Mouse (Mus musculus) brown adipose tissue, adult 24 weeks (tissue): ENCODE measurements around the gene Pex11a. TPM values are rescaled to one million over a fixed set of nuclear protein-coding genes. Genes with fewer than 3 reads are reported as not detected.

Experiments
- H3K27ac ChIP-seq: fragments of 200-500 bp; replicated peaks from 2 replicates; pipeline ENCODE4 v1.5.1; 2012; ENCODE audit warnings: low read depth, mild to moderate bottlenecking, low read length
- H3K4me1 ChIP-seq: fragments of 200-500 bp; 2 replicates; pipeline ENCODE4 v1.6.1; 2012; ENCODE audit warnings: low read length, mixed read lengths; ENCODE audit not compliant: control insufficient read depth, insufficient read depth, insufficient read length
- H3K4me3 ChIP-seq: fragments of 200-500 bp; 2 replicates; pipeline ENCODE4 v1.5.1; 2012; ENCODE audit warnings: low read depth, mild to moderate bottlenecking, low read length, moderate library complexity; ENCODE audit not compliant: insufficient read depth
- polyA plus RNA-seq: library from polyadenylated mRNA; stranded (reverse); fragments of >200 nt; gene quantifications from 2 replicates; pipeline ENCODE4 v1.2.4, GENCODE M21; 2012; ENCODE audit not compliant: missing spikeins, insufficient read depth, insufficient read length

Pex11a gene
- polyA plus RNA-seq, 1 experiment = 78.9 TPM

- 0 out of 2 replicates have a peak overlapping the region, but pooled peaks have one; percentile 58 for H3K27ac ChIP-seq
- peaks cover 6% of the 10 kb centered on the region for H3K4me1 ChIP-seq
- H3K4me3 ChIP-seq = no peak overlapping the region
Observed at GRCm38 (mm10) chr7:79756334-79756733, 13.4 kb upstream of the Pex11a start.

GRCm38 (mm10) chr7:79749511-79749910, 6.6 kb upstream of the Pex11a start:
- Histone ChIP-seq H3K4me1 (no peaks in the 10 kb centered on the region), H3K4me3 (no peak overlapping the region), H3K27ac (no peak overlapping the region)

- Histone ChIP-seq H3K4me1 (0 out of 2 replicates have a peak, but pooled peaks cover 3% of the 10 kb centered on the region), H3K27ac (no peak overlapping the region), H3K4me3 (no peak overlapping the region)
Observed at GRCm38 (mm10) chr7:79747659-79748058, 4.7 kb upstream of the Pex11a start.

- Histone ChIP-seq H3K4me3 (no peak overlapping the region), H3K4me1 (peaks cover 9% of the 10 kb centered on the region), H3K27ac (no peak overlapping the region)
Observed at GRCm38 (mm10) chr7:79744585-79744984, 1.7 kb upstream of the Pex11a start.

GRCm38 (mm10) chr7:79744051-79744450, 1.1 kb upstream of the Pex11a start:
- Histone ChIP-seq H3K27ac (no peak overlapping the region), H3K4me1 (peaks cover 12% of the 10 kb centered on the region), H3K4me3 (no peak overlapping the region)

GRCm38 (mm10) chr7:79742277-79742658, 663 bp downstream of the Pex11a start:
- peak overlapping the region; percentile 74 for H3K4me3 ChIP-seq
- H3K4me1 ChIP-seq = peaks cover 24% of the 10 kb centered on the region
- H3K27ac ChIP-seq = peak overlapping the region; percentile 95

- Histone ChIP-seq H3K4me3 (0 out of 2 replicates have a peak overlapping the region, but pooled peaks have one; percentile 4), H3K27ac (peak overlapping the region; percentile 99), H3K4me1 (peaks cover 24% of the 10 kb centered on the region)
Observed at GRCm38 (mm10) chr7:79740279-79740678, 2.7 kb downstream of the Pex11a start.

GRCm38 (mm10) chr7:79738913-79739312, 4.0 kb downstream of the Pex11a start:
- Histone ChIP-seq H3K4me1 (peaks cover 33% of the 10 kb centered on the region), H3K4me3 (no peak overlapping the region), H3K27ac (peak overlapping the region; percentile 99)

- peaks cover 33% of the 10 kb centered on the region for H3K4me1 ChIP-seq
- H3K4me3 ChIP-seq = no peak overlapping the region
- H3K27ac ChIP-seq = peak overlapping the region; percentile 94
Observed at GRCm38 (mm10) chr7:79736511-79736910, 6.4 kb downstream of the Pex11a start.

- Histone ChIP-seq H3K27ac (peak overlapping the region; percentile 100), H3K4me3 (no peak overlapping the region), H3K4me1 (peaks cover 27% of the 10 kb centered on the region)
Observed at GRCm38 (mm10) chr7:79734563-79734962, 8.4 kb downstream of the Pex11a start.

- Histone ChIP-seq H3K27ac (peak within 1 kb of the TSS; percentile 100), H3K4me3 (peak within 1 kb of the TSS; percentile 83), H3K4me1 (peaks cover 14% of the 10 kb centered on the region)
Observed at GRCm38 (mm10) chr7:79732622-79733021, 10.3 kb downstream of the Pex11a start, which contains the start of gene Plin1. TSS of gene Plin1 (minus strand) at chr7:79732903.

- peaks cover 12% of the 10 kb centered on the region for H3K4me1 ChIP-seq
- peak overlapping the region; percentile 100 for H3K27ac ChIP-seq
- H3K4me3 ChIP-seq = peak overlapping the region; percentile 83
Observed at GRCm38 (mm10) chr7:79731438-79731837, 11.5 kb downstream of the Pex11a start.

- Histone ChIP-seq H3K4me1 (peaks cover 7% of the 10 kb centered on the region), H3K27ac (peak overlapping the region; percentile 100), H3K4me3 (peak overlapping the region; percentile 83)
Observed at GRCm38 (mm10) chr7:79729743-79730370, 13.1 kb downstream of the Pex11a start.

- Histone ChIP-seq H3K4me1 (peaks cover 5% of the 10 kb centered on the region; the same call in 1 of the 2 replicates), H3K27ac (peak overlapping the region; percentile 100), H3K4me3 (peak overlapping the region; percentile 83)
Observed at GRCm38 (mm10) chr7:79729169-79729568, 13.8 kb downstream of the Pex11a start.

GRCm38 (mm10) chr7:79728219-79728618, 14.7 kb downstream of the Pex11a start:
- Histone ChIP-seq H3K27ac (peak overlapping the region; percentile 100), H3K4me1 (no peaks in the 10 kb centered on the region), H3K4me3 (peak overlapping the region; percentile 37)

GRCm38 (mm10) chr7:79727091-79727490, 15.8 kb downstream of the Pex11a start:
- Histone ChIP-seq H3K27ac (peak overlapping the region; percentile 100), H3K4me3 (peak overlapping the region; percentile 37; the same call in 1 of the 2 replicates), H3K4me1 (peaks cover 7% of the 10 kb centered on the region; the same call in 1 of the 2 replicates)
